Mouse (Mus musculus) cerebellum, adult 9-11 months (tissue): ENCODE results near the gene Abracl.

Experiments used
- DNase-seq: peaks from one replicate; pipeline ENCODE4 v3.0.0; 2022

Abracl gene

DNA sequence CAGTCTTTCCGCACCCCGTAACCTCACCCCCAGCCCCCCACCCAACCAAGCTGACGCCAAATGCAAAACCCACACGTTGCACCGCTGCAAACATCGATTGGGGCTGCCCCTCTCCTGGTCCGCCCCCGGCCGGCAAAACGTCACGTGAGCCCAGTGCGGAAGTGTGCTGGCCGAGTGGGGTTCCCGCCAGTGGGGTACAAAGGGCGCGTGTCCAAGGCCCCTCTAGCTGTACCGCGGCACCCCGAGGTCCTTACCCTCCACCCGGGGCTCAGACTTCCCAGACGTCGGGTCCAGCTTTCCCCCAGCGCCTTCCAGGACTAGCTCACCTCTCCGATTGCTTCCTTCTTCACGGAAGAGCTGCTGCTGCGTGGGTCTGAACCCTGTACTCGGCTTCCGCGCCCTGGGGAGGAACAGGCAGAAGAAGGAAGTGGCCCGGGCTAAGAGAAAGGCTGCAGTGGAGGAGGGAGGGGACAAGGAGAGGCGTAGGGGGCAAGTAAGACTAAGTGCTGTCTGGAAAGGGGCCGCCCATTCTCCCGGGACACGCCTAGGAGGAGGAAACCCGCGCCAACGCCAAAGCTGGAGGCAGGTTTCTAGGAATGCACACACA lies at the start of gene Abracl:
Gene Abracl (minus strand): TSS at position 548 of the 607 bp plus-strand sequence.
- peak; percentile 59 for DNase-seq

GRCm38 (mm10) chr10:18072871-18073270 lies 49.8 kb upstream of the Abracl start:
- DNase-seq = no peak

DNA sequence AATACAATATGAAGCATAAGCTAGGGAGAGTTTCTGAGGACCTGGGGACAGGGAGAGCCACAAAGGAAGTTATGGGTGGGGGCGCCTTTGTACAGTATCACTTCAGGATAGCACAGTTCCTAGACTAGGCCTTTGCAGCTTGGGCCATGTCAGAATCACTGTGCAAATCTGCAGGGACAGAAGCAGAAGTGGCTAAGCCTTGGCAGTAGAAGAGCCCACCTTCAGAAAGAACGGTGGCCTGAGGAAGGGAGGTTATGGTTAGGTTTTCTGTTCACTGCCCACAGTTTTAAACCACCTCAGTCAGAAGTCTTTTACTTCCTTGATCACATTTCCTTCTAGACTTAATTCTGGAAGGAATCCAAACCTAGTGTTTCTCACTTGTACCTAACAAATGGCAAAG lies 47.5 kb upstream of the Abracl start:
- no peak for DNase-seq

GRCm38 (mm10) chr10:18070144-18070543 lies 47.1 kb upstream of the Abracl start:
- peak; percentile 47 for DNase-seq

- peak; percentile 53 for DNase-seq
These were observed 46.5 kb upstream of the Abracl start for GRCm38 (mm10) chr10:18069576-18069975.

DNA sequence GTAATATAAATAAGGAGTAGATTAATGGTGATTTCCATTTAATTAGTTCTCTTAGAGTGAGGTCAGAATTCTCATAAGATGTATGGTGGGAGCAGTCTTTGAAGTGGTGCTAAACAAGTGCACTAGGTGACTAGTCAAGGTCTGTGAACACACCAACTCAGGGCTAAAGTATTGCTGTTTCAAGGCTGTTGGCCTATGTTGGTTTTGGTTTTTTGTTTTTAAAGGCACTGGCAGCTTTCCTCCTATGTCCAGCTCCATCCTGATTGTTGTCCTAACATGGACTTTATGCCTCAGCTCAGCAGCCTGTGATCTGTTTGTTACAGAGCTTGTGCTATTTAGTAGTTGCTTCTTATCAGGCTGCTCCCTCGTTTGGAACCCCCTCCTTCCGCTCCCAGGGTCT lies 45.8 kb upstream of the Abracl start:
- no peak for DNase-seq

DNA sequence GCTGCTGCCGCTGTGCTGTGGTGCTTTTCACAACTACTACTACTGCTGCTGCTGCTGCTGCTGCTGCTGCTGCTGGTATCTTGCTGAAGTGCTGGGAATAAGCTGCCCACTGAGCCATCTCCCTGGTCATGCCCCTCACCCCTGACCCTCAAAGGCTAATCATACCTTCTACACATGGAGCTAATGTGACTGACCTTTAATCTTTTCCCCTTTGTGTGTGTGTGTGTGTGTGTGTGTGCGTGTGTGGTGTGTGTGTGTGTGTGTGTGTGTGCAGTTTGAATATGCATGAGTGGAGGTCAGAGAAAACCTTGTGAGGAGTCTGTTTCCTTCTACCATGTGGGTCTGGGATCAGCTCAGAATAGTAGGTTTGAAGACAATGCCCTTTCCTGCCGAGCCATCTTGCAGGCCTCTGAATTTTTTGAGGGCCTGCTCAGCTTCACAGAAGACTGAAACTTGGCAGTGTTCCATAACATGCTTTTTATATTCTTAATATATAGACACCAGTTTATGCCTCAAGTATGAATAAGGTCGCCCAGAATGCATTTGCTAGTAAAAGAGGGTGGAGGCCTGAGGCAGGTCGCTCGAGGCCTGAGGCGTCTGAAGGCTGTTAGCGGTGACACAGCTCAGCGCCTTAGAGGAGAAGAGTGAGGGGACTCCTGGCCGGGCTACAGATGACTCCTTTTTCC lies 44.8 kb upstream of the Abracl start:
- DNase-seq = no peak

DNA sequence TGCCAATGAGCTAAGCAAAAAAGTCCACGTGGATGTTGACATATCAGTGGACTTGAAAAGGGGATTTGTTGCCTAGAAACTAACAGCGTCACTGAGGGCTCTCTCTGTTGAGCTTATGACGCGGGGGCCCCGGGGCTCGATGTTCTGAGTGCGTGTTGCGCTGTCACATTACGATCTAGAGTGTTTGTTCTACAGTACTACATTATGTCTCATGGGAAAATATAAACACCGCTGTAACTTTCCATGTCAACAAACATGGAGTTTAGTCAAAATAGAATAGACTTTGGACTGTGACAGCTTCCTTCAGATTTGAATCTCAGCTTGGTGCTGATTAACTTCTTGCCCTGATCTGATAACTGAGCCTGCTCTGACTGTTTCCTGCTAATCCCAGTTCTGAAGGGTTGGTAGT lies 42.9 kb upstream of the Abracl start:
- DNase-seq = no peak

DNA sequence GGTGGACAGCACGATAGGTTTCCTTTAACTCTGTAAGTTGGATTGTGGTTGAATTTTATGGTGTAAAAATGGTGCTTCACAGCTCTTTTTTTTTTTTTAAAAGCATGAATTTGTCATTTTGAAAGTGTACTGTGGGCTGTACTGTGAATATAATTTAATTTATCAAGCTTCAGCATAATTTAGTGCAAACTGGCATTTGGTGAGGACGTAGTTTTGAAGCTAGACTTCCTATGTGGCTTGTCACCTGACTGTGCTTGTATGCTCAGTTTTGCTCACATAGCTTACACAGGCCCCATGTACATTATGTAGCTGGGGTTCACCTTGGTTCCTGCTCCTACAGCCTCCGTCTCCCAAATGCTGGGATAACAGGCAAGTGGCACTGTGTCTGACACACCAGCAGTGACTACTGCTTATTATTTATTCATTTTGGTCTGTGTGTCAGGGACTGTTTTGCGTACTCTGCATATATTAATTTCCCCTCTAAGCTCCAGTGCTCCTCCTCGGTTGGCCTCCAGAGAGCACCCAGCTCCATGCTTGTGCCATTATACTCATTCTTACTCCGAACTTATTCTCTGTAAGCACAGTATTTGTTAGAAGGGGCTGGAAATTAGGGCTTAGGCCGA lies 41.6 kb upstream of the Abracl start:
- no peak for DNase-seq

DNA sequence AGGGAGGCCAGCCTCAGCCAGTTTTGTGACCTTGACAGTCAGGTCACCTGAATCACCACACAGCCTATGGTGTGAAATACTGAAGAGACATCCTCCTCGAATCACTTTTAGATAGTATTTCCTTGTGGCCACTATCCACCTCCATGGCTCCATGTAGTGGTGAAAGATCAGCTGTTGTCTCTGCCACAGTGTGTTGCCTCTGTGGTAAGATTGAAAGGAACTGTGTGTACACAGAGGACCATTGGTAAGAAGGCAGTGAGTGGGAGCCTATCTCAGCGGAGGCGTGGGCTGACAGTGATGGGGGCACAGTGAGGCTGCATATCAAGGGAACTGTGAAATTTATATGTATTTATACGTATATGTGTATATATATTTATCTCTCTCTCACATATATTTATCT lies 38.4 kb upstream of the Abracl start:
- no peak for DNase-seq

DNA sequence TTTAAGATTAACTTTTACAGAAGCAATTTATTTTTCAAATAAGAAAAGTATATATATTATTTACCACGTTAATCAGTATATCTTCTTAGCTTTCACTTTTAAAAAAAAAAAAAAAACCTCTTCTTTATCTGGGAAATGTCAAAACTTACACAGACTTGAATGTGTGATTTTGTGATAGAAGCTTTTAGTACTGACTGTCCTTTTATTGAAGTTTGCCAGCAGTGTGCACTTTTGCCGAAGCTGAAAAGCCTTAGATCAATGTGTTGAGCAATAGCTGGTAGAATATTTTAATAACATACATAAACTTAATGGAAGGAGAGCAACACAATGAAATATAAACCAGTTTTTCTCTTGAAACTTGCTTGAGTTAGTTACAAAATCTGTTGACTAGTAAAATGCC lies 37.7 kb upstream of the Abracl start:
- no peak for DNase-seq

DNA sequence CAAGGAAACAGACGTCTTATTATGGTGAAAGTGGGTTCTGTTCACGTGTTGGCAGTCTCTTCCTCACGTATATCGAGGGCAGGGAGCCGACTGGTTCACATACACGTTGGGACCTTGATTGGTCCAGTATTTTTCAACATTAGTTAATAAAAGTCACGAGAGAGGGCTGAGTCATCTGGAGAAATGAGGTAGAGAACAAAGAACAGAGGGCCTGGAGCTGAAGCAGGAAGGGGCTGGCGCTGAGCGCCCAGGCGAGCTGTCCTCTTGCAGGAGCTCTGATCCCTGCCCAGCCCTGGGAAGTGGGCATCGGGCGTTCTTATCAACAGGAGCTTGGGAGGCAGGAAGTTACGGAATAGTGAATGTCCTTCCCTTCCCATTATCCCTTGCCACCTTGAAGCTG lies 36.7 kb upstream of the Abracl start:
- no peak for DNase-seq

- DNase-seq = no peak
These were observed 35.7 kb upstream of the Abracl start for GRCm38 (mm10) chr10:18058681-18059338.

- no peak for DNase-seq
These were observed 33.3 kb upstream of the Abracl start for GRCm38 (mm10) chr10:18056391-18056745.

DNA sequence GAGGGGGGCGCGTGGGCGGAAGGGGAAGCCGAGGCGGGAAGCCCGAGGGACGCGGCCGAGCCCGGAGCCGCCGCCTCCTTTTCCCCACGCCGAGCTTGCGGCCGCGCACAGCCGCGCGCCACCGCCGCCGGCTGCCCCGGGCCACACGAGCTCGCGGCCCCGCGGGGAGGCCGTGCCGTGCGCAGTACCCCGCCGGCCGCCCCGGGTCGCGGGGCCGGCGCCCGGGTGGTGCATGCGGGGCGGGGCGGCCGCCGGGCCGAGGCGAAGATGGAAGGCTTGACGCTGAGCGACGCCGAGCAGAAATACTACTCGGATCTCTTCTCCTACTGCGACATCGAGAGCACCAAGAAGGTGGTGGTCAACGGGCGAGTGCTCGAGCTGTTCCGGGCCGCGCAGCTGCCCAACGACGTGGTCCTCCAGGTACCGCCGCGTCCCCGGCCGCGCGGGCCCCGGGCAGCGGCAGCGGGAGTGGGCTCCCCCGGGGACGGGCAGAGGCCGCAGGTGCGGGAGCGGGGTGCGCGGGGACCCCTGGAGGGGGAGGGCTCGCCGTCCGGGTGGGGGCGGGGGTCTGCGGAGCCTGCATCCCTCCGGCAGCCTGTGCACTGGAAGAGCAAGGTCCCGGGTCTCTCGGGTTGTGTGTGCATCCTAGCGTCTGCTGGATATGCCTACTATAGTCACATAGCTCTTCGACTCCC lies 32.8 kb upstream of the Abracl start, which contains the start of gene Reps1:
Gene Reps1 (plus strand): TSS at position 166 of the 695 bp plus-strand sequence.
- peak; percentile 48 for DNase-seq

DNA sequence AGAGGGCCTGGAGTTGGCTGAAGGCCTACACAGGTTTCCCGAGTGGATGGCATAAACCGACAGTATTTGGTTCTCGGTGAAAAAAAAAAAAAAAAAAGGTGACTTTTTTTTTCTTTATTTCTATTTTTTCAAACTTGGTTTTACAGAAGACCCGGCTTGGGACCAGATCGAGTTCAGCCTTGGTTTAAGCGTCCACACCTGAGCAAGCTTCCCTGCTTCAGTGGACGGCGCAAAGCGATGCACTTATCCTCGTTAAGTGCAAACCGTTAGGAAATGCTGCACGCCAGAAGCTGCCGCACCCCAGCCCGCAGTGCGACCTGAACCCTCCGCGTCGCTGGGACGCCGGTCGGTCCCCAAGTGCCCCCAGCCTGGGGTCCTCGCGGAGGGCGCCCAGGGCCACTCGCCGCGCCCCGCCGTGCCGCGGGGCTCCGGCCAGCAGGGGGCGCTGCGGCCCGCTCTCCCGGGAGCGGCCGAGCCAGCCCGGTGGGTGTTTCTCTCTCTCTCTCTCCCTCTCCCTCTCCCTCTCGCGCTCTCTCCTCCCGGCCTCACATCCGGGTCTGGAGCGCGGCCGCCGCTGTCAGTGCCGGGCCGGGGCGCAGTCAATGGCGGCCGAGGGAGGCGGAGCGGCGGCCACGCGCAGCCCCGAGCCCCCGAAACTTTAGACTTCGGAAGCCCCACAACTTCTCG lies 32.1 kb upstream of the Abracl start:
- peak; percentile 87 for DNase-seq

DNA sequence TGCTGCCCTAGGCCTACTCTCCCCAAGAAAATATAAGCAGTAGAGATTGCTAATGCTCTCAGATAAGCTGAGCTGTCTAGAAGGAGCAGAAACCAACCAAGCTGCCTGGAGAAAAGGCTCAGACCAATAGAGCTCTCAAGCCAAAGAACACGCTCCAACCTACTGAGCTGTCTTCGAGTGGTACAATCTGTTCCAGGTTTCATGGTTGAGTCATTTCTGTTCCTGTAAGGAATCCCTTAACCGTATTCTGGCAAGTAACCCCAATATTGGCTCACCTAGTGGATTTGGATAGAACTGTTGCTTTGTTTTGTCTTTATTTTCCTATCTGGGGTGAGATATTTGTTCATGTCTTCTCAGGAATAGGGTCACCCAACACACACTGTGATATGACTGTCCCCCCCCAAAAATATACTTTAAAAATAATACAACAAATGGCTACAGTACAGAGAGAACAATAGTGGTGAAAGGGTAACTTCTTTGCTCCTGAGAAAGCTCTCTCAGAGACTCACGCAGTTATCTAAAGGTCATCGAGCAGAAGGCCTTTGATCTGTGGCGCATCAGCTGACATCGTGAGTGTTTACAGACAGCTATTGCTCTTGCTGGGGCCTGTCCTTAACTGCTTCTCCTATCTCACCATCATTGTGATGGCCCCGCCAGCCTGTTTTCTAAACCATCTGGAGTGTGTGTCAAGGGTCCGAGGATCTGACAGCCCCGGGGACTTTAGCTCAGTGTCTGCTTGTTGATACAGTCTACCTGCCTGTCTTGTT lies 24.5 kb upstream of the Abracl start:
- no peak for DNase-seq

- no peak for DNase-seq
These were observed 23.3 kb upstream of the Abracl start for GRCm38 (mm10) chr10:18046380-18046779.

DNA sequence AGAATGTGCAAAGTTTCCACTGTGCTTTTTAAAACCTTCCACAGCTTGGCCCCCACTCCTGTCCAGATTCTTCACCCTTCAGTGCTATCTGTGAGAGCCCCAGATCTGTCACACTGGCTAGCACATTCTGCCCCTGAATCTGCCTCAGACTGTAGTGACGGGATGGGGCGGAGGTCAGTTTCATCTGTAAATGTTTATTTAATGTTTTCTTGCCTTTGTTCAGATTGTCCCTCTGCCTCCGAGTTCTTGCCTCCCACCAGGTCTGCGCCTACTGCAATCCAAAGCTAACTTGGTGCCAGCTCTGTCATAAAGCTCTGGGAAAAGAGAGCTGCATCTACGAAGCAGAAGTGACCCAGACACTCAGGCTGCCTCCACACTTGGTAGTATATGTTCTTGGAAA lies 13.8 kb upstream of the Abracl start:
- DNase-seq = no peak

DNA sequence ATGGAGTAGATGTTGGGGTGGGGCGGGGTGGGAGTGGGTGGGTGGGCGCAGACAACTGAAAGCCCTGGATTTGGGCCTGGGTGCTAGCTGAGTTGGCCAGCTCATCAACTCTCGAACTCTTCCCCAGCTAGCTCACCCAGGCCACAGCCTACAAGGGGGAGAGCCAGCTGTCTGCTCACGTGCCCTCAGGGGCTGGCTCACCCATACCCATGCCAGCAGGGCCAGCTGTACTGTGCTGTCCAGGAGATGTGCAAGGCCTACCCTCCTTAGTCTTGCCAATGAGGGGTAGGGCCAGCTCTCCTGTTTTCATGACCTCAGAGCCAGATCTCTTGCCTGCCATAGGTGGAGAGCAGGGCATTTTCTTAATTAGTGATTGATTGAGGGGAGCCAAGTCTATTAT lies 11.3 kb upstream of the Abracl start:
- no peak for DNase-seq

DNA sequence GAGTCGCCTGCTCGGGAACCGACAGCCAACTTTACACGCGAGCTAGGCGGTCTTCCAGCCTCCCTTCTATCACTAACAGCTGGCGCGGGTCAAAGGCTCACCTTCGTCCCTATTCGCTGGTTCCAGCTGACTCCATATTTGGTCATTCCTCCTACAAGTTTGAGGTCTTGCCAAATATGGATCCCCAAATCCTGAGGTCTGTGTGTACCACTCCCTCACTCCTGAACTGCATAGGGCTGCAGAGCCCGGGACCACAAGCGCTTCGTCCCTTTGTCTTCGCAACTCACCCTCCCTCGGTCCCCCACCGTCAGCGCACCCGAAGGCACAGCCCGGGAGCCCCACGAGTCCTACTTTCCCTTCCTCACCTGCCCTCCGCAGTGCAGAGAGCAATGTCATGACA lies 776 bp downstream of the Abracl start:
- peak; percentile 46 for DNase-seq
